Mouse (Mus musculus) heart, adult 11 months (tissue): Measurements from ENCODE around the gene Stx3.

Source experiments
- DNase-seq: peaks from one replicate; pipeline ENCODE4 v3.0.0; 2022

The Stx3 gene

DNA sequence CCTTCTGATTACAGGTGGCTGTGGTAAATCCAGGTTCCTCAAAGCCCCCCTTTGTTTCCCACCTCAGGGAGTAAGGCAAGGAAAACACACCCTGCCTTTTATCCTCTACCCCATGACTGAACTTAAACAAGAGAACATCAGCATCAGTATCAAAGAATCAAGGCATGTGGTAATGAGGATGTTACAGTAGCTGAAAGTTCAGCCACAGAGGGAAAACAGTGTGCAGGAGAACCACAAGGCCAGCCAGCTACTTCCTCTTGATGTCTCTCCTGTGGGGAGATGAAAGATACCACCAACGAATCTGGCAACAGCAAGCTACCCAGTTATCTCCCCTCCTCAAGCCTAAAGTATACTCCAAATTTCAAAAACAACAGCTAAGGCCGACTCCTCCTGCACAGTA, 12.0 kb downstream of the Stx3 start:
- DNase-seq = peak; percentile 82

DNA sequence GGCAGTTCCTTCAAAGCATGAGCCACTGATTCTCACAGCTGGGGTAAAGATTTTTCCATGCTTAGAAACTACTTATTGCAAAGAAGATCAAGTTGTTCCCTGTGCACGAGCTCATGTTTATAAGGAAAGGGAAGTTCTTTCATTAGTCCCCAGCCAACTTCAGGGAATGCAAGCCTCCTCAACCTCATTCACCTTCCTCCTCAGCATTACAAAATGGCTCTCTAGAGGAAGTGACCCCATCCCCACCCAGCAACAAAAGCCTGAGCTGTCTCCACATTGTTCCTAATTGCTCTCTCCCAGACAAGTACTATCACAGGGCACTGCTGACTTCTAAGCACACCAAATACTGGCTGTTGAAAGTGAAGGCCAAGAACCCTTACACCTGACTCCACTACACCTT, 14.8 kb downstream of the Stx3 start:
- peak; percentile 95 for DNase-seq

DNA sequence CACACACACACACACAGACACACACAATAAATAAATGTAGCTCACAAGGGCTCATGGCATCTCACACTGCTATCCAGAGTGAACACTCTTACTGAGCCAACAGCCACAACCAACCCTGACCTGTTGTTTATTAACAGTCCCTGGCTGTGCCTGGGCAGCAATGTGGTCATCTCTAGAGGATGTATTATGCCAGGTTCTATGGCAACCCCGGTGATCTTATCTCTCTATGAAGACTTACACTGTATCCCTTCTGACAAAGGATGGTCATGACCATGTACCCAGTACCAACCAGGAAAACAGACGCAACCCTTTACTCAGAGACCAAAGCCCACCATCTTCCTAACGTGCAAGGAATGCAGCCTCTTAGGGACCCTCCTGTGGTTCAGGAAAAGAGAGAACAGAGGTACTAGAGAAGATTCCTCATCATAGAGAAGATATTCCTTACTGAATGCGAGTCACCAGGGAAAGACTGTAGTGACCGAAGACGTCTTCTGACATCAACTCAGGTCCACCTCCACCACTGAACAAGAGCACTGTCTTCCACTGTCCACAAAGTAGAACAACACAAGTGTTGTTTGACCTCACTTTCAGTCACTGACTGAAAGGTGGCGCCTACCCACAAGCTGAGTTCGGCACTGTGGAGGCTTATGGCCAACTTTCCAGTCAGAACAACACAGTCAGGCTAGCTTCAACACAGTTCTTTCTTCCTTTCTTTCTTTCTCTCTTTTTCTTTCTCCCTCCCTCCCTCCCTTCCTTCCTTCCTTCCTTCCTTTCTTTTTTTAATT, 18.5 kb downstream of the Stx3 start:
- DNase-seq = peak; percentile 51

DNA sequence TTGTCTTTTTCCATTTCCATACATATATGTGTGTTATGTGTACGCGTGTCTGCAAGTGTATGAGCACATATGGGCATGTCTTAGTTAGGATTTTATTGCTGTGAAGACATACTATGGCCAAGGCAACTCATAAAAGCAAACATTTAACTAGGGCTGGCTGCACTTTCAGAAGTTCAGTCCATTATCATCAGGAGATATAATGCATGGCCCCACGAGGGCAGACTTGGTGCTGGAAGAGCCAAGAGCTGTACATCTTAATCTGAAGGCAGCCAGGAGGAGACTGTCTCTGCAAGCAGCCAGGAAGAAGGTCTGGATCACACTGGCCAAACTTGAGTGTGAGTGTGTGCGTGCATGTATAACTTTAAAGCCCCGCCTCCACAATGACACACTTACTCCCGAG, 24.8 kb downstream of the Stx3 start:
- DNase-seq = peak; percentile 53

DNA sequence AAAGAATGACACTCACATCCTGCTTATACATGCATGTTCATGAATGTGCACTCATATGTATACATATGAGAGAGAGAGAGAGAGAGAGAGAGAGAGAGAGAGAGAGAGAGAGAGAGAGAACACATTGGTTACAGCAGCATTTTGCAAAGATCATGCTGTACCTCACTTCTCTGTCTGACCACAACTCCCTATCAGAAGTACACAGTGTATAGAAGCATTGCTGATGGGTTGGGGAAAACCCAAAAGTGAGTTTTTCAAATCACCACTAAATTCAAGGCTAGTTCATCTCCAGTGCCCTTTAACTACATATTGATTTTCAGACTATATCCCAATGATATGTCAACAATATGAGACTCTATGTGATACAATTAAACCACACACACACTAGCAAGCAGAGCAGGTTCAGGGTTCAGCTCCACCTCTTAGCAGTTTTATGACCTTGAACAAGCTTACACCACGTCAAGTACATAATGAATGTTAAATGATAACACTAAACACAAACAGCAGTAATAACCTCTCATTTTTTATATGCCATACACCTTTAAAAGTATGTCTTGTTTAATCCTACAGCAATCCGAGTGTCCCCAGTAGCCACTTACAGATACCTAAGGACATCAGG, 25.4 kb downstream of the Stx3 start:
- no peak for DNase-seq

DNA sequence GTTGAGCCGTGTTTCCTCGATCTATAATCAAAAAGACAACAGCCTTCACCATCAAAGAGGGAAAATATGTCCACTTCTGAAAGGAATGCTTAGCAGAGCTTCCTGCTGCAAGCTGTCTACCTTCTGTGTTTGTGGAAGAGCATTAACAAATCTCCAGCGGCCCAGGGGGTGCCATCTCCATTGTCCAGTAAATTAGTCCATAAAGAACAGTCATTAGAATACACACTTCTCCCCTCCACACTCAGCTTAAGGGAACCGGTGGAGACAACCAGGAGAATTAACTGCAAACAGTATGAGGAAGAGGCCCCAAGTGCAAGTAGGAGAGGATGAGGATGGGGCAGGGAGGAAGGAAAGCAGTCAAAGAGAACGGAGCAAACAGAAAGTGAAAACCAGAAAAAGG, 27.4 kb downstream of the Stx3 start:
- DNase-seq = peak; percentile 22

DNA sequence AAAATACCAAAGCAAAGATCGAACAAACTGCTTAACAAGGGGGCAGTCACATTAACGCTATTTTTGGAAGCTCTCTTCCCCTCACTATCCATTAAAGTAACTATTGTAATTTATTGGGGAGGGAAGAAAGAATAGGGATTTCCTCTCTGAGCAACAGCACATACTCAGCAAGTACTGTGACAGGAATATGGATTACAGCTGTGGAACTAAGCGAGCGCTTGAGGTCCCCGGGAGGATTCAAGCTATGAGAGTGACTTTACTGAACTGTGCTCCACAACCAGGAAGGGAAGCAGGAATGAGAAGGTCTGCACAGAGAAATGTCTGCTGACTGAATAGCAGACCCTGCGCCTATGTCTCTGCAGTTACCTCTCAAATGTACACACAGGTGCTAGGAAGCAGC, 30.3 kb downstream of the Stx3 start:
- DNase-seq = no peak

DNA sequence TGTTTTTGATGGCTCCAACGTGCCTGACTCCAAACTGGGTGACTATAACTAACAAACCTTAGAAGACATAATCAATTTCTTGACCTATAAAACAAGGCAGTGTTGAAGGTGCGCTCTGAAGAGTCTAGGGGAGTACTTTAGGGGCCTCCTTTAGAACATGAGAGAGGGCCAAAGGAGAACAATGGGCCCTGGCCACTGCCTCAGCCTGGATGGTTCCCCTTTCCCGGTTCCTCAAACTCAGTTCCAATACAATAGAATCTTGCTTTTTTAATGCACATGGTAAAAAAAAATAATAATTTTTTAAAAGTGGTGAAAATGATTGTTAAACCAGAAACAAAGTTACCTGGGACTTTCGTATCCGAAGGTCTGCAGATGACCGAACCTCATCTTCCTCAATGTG, 31.4 kb downstream of the Stx3 start:
- DNase-seq = peak; percentile 70

DNA sequence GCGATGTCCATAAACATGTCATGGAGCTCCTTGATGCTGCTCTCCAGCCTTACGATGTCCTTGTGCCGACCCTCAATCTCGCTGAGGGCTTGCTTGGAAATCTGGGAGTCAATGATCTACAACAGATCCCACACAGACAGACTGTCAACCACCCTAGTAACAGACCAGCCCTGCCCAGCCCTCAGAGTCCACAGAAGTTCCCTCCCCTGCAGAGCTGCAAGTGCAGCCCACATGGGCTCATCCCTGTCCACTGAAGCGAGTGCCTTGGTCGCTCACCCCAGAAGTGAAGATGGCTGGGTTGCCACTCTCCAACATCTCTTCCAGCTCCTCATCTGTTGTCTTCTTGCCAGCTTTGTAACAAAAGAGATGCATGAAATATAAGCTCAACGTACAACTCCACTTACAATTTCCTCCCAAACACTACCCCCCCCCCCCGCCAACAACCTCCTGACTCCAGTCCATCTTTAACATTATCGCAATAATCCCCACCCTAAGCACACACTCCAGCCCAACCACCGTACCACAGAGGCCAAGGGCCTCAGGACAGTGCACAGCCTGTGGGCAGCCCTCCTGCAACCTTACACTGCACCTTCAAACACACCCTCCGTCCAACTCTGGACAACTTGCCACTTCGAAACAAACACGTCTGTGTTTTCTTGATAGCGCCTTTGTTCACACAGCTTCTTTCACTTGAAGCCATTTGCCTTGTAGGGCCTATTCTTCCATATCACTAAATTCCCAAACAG, 33.6 kb downstream of the Stx3 start:
- DNase-seq = peak; percentile 71

DNA sequence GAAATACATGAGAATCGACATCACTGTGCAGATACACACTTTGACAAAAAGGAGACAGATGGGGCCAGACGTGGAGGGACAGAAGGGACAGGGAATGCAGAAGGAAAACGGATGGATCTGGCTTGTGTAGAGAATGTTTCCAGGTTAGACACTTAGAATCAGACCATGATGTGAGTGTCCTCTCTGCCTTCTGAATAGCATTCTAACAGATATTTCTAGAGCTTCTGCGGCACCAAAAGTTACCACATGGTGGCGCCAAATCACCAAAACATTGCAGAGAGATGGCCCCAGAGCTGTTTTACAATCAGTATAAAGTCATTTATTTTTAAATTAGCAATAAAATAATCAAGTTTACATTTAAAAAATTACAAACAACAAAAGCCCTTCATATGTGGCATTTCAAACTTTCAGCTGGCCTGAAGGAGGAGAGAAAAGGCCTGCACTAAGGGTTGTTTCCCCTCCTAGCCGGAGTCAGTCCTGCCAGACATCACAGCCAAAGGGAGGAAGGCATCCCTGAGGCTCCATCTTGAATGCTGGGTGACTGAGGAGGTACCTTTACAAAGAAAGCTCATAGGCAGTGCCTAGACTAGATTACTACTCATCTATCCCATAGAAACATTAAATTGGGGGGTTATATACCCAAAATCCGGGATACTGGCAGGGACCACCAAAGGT, 41.9 kb downstream of the Stx3 start:
- no peak for DNase-seq

DNA sequence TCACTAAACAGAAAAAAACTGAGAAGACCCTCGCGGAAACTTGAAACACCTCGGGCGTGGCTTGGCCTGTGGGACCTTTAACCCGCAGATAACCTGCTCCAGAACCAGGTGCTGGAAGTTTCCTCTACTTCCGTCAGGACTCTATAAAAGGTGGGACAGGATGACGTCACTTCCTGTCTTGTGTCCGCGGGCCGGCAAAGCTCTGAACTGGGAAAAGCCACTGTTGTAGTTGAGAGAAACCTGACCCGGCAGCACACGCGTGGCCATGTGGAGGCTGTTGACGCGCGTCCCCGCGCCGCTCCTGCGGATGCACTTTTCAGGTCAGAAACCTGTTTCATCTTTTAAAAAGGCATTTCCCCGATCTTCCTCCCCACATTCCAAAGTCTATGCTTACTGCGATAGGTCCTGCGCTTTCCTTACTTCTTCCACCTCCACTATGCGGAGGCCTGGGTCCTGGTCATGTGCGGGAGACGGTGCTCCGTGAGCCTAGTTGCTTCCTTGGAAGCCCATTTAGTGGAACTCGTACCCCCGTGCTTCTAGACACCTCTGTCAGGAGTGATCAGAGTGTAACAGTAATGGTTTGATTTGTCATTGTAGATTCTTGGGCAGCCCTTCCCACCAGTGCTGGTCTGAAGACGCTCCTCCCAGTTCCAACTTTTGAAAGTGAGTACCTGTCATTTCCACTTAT, 48.9 kb downstream of the Stx3 start, which contains the start of gene Mrpl16:
Gene Mrpl16, plus strand, starts transcription at position 187 of the 688 bp plus-strand sequence.
- DNase-seq = peak; percentile 97

DNA sequence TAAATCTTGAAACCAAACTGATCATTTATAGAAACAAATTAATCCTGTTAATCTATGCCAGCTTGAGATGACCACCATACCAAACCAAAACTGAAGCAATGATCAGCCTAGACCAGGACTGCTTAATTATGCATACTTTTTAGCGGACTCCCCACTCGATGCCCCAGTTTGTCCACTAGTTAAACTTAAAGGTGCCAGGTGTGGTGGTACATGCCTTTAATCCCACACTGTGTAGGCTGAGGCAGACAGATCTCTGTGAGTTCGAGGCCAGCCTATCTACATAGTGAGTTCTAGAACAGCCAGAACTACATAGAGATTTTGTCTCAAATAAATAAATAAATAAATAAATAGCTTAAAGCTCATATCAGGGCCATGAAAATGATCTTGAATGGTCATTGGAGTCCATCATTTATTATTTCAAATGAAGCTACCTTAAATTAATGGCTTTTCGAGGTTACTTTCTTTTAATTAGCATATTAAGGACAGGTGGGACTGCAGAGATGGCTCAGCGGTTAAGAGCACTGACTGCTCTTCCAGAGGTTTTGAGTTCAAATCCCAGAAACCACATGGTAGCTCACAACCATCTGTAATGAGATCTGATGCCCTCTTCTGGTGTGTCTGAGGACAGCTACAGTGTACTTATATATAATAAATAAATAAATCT, 49.8 kb downstream of the Stx3 start:
- peak; percentile 65 for DNase-seq

DNA sequence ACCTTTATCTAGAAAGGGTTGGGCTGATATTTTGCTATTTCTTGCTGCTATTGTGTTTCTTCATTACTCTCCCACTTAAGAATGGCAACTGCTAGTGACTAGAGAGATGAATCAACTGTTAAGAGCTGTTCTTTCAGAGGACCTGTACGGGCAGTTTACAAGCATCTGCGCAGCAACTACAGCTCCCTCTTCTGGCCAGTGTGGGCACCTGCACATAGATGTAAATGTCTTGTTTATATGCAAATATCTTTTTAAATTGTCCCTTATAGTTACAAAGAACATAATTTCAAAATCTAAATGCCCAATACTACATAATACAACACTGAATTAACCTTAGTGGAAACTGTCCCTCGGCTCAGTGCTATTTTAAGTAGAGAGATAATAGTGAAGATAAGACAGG, 51.0 kb downstream of the Stx3 start:
- DNase-seq = peak; percentile 84

DNA sequence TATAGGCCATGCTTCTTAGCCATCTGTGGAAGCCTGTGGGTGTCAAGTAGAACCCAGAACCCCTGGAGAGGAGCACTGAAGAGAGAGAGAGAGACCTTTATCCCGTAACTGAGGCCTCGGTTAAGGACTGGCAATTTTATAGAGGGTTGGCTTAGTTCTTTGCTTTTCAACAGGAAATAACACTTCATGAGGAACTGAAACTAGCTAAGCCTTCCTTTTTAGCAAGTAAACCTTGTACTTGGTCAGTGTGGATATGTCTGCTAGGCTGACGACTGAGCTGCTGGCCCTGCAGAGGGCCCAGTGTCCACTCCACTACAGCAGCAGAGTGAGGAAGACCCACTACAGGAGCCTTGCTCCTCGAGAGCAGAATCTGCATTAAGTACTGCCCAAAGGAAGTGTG, 52.8 kb downstream of the Stx3 start:
- DNase-seq = peak; percentile 89

DNA sequence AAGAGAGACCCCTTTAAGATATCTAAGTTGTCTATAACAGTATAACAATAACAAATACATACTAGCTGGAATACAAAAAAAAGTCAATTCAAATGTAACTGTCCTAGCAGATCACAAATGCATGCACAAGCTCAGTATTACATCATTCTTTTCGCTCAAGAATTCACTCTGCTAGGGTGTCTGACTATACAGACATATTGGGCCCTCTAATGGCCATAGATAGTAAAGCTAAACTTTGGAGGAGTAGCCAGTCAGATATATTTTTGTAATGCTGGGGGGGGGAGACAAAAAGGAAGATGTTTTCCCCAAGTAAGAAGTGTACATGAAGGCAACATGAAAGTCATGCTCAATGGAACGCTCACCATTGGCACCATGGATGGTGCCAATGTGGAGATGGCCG, 54.1 kb downstream of the Stx3 start:
- DNase-seq = peak; percentile 25

DNA sequence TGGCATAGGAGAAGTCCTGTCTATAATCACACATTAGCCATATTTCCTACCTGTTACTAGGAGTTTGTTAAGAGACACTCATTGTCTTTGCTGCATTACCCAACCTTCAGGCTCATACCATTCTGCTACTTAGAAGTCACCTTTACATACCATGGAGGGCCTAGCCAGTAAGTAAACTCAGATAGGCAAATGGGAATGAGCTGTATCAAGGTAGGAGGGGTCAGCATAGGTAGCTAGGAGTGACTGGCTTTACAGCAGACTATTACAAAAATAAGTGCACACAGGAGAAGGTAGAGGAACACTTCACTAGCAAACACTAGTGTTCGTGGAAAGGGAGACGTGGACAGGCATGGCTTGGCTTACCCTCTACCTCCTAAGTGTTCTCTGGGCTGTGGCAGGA, 71.9 kb downstream of the Stx3 start, which contains the start of gene Gif:
Gene Gif, plus strand, starts transcription at position 257 of the 400 bp plus-strand sequence.
- DNase-seq = no peak

DNA sequence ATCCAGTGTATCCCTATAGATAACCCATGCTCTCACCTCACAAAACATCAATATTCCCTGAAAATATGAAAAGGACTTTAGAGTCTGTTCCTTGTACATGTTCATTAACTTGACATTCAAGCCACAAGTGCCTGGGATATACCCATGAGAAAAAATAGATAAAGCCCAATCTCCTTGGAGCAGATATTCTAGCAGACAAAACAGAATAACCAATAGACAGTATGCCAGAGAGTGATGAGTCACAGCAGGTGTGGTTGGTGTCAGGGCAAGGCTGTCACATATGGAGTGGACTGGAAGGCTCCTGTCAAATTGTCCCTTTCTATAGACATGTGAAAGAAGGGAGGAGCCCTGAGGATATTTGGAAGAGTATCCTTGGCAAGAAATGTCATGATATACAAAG, 73.5 kb downstream of the Stx3 start:
- no peak for DNase-seq

DNA sequence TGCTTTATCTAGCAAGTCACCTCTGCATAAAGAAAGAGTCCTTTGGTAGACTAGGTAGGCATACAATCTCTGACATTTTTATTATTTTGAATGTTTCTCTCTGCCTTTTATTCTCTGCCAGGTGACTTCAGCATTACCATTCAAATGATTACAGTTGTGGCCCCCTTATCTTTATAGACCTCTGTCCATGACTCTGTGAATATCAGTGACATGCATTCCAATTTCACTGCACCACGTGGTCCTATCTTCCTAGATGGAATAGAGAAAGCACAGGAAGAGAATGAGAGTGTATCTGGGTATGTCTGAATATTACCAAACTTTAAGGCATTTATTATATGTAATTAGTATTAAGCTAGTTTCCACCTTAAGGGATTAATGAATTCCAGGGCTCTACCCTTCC, 82.7 kb downstream of the Stx3 start:
- no peak for DNase-seq

DNA sequence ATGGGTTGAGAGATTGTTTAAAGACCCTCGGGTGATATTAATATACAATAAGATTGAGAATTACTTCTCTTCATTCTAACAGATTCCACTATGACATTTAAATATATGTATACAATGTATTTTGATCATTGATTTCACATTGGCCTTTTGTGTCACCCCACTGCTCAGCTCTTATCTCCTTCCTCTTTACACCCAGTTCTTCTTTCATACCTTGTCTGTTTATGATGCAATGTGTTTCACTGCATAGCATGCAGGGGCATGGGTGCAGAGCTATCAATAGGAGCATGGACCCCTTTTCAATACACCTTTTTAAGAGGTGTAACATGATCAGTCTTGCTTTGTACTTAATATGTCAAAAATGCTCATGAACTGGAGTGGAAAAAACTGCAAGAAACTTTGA, 88.9 kb downstream of the Stx3 start:
- DNase-seq = no peak

DNA sequence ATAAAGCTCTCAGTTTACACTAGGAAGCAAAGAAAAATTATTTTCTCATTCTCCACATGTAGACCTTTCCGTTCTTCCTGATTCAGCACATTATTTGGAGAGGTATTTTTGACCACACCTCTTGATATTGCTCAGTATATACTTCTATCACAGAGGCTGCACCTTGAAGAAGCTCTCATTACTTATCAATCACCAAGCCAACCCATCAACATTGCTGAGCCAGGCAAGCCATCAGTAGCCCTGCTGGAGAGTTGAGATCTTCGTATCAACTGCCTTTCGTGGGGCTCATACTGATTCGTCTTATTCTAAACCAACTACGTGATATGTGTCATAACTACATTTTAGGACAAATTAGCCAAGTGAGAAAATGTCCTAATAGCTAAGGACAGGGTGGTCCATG, 91.9 kb downstream of the Stx3 start:
- no peak for DNase-seq

DNA sequence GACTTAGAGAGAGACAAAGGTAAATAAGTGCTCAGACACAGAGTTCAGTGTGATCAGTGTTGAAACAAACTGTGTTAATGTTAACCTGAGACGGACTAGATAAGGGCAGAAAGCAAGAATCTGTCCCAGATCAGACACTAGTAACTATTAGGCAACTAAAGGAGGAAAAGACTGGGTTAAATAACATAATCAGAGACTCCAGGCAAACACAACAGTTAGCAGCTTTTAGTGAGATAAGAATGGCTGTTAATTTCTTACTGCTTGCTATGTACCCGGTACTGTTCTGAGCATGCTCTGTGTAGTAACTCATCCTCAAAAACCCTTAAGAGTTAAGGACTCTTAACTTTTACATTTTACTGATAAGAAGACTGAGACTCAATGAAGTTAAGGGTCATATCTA, 93.3 kb downstream of the Stx3 start:
- no peak for DNase-seq
